Mouse (Mus musculus) CD8-positive naive resting alpha-beta T cell, adult 57 days (primary cell): ENCODE data around the gene Ms4a6d. TPM values are rescaled to one million over a fixed set of nuclear protein-coding genes. Genes with fewer than 3 reads are reported as not detected.

ENCODE experiments used
- total RNA-seq: library from RNA; stranded (reverse); gene quantifications from one replicate; pipeline ENCODE4 v1.2.4, GENCODE M21; 2023

The Ms4a6d gene
- total RNA-seq, result 8.6 TPM

DNA sequence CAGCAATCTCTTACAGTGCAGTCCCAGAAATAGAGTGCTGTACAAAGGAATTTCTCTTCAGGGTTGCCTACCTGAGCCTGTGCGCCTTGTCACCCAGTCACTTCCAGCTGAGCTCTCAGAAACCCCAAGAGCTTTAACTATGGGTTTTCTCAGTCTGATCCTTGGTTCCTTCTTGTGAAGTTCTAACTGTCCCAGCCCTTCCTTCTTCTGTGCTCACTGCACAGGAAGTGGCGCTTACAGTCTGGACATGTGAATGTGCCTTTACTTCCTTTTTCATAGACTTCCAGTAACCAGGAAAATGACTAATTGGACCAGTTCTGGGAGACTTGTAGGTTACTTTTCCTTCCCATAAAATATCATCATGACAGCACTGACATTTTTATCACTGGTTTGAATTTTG is at the start of gene Ms4a6d:
Ms4a6d (minus strand) TSS at position 247 of the 400 bp plus-strand sequence.

DNA sequence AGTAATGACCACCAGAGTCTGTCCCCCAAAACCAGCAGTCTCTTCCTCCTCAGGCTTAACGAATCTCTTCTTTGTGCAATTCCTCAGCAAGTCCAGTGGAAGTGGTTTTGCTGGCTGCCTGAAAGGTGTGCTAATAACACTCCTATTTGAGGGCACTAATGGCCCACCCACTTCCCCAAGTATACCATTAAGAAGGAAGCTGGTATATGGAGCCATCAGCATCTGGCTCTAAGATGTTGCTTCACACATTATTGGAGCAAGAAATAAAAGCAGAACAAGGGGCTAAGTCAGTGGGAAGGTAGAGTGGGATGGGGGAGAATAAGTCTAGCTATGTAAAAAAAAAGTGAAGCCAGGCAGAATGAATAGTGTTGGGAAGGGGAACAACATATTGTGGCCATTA is 36.1 kb upstream of the Ms4a6d start, which contains the start of gene Ms4a3:
Ms4a3 (minus strand) TSS at position 120 of the 400 bp plus-strand sequence.

DNA sequence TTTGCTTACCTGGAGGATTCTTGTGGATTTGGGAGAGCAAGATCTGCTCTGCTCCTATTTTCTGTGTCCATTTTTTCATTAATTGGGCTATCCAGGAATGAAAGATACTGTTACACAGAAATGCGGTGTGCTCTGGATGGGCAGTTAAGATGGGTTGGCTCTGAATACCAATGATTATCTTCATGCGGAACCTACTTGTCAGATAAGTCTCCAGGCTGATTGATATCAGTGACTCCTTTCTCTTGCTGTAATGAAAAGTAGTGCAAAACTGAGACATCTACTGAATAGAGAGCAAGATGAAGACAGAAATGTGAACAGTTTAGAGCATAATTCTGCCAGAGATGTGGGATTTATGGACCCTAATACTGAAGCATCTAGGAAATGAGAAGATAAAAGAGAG is 18.9 kb upstream of the Ms4a6d start, which contains the start of gene Ms4a2:
Ms4a2 (minus strand) TSS at position 169 of the 400 bp plus-strand sequence.

Other genes starting within 250 kb of the Ms4a6d start
- 1.5 TPM for gene Ms4a4a, start 229.3 kb downstream of the Ms4a6d start, total RNA-seq
- gene Ms4a4c, start 200.1 kb downstream of the Ms4a6d start, total RNA-seq, result 53.2 TPM
- gene Ms4a4b, start 161.3 kb downstream of the Ms4a6d start, total RNA-seq, result 937 TPM
- gene Ms4a6c, start 135.5 kb downstream of the Ms4a6d start, total RNA-seq, result 33.8 TPM
- 328 TPM for gene Gm8369, start 118.9 kb downstream of the Ms4a6d start, total RNA-seq
- gene Ms4a6b, start 88.3 kb downstream of the Ms4a6d start, total RNA-seq, result 604 TPM
- not detected for gene Ms4a4d, start 68.0 kb downstream of the Ms4a6d start, total RNA-seq
- not detected for gene Ms4a2, start 18.9 kb upstream of the Ms4a6d start, total RNA-seq
- gene Ms4a3, start 36.0 kb upstream of the Ms4a6d start, total RNA-seq, result not detected
- not detected for gene Oosp2, start 55.7 kb upstream of the Ms4a6d start, total RNA-seq
- not detected for gene Oosp1, start 86.3 kb upstream of the Ms4a6d start, total RNA-seq
- not detected for gene Oosp3, start 92.2 kb upstream of the Ms4a6d start, total RNA-seq
- gene Gif, start 142.7 kb upstream of the Ms4a6d start, total RNA-seq, result not detected
- gene Mrpl16, start 165.5 kb upstream of the Ms4a6d start, total RNA-seq, result 22.5 TPM
- gene Stx3, start 214.6 kb upstream of the Ms4a6d start, total RNA-seq, result 7.5 TPM
- not detected for gene Olfr1417, start 234.4 kb upstream of the Ms4a6d start, total RNA-seq